Mouse (Mus musculus): ENCODE data around the gene Wdpcp. TPM values are rescaled to one million over a fixed set of nuclear protein-coding genes. Genes with fewer than 3 reads are reported as not detected.

Gene Wdpcp
- polyA plus RNA-seq, 1 experiment from 2014 or later, result 1.5 TPM

DNA sequence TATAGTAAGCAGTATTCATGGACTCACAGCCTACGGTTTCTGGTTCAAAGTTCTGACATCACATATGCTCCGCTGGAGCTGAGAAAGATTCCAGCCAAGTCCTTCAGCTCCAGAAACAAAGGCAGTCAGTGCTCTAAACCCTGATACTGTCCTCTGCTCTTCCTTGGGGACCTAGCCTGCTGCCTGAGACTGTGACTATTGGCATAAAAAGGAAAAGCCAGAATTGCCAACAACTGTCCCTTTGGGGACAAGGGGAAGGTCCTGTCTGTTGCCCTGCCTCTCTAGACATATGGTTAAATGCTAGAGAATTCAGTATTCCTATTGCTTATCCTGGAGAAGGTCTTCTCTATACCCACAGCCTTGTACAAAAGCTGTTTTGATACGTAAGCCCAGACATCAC lies 252.9 kb downstream of the Wdpcp start:
- Histone ChIP-seq H3K27ac (no peak overlapping the region), H3K27me3 (no peaks in the 10 kb centered on the region), H3K9ac (no peak overlapping the region), H3K4me1 (replicated peaks) (no peaks in the 10 kb centered on the region), H3K9me3 (replicated peaks) (no peaks in the 10 kb centered on the region), H3K4me3 (replicated peaks) (no peak overlapping the region), H3K4me2 (no peak overlapping the region), H3K36me3 (no peaks in the 10 kb centered on the region)
- DNase-seq (no peak), ATAC-seq (ENCODE audit: low read depth) (no peak)
- 77% methylated on average over 3 of the region's 3 CpGs for WGBS (ENCODE audit: insufficient replicate concordance)

DNA sequence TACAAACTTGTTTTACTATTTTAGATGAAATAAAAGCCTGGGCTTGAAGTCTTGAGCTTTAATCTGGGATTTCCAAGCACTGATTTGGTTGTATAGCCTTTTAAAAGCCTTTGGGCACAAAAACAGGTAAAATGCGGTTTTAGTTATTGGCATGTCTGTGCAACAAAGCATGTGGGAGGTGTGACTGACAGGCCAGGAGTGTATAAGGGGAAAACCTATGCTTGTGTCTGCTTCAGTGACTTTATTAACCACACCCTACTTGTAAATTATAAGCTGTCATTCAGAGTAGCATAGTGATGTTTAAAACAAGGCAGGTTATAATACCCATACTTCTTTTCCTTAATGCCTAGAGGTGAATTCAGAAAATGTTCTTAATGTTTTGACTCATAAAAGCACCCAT lies 254.5 kb downstream of the Wdpcp start:
- ATAC-seq (ENCODE audit: low read depth), result no peak
- Histone ChIP-seq H3K9me3 (replicated peaks) (no peaks in the 10 kb centered on the region), H3K4me2 (no peak overlapping the region), H3K9ac (no peak overlapping the region), H3K36me3 (no peaks in the 10 kb centered on the region), H3K4me3 (replicated peaks) (no peak overlapping the region), H3K27me3 (no peaks in the 10 kb centered on the region), H3K4me1 (replicated peaks) (no peaks in the 10 kb centered on the region), H3K27ac (no peak overlapping the region)
- DNase-seq, result no peak
- WGBS (ENCODE audit: insufficient replicate concordance), result 67% methylated on average over 1 of the region's 1 CpGs

DNA sequence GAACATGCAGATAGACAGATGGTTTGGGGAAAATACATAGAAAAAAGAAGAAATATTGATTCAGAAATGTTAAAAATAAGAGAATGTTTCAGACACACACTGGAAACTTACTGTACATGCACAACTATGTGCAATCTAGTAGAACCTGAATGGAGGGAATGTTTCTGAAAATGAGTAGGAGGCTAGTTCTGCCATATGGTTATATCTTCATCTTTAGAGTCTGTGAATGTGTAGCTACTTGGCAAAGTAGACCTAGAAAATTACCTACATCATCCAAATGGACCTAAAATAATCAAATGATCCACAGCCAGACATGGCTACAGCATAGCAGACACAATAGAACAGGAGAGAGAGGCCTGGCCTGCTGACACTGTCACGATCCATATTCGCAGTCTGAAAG lies 275.0 kb downstream of the Wdpcp start:
- DNase-seq (no peak), ATAC-seq (ENCODE audit: low read depth) (no peak)
- 73% methylated on average over 2 of the region's 2 CpGs for WGBS (ENCODE audit: insufficient replicate concordance)
- Histone ChIP-seq H3K4me3 (replicated peaks) (no peak overlapping the region), H3K27ac (no peak overlapping the region), H3K36me3 (no peaks in the 10 kb centered on the region), H3K4me1 (replicated peaks) (no peaks in the 10 kb centered on the region), H3K4me2 (no peak overlapping the region), H3K27me3 (no peaks in the 10 kb centered on the region), H3K9me3 (replicated peaks) (no peaks in the 10 kb centered on the region), H3K9ac (no peak overlapping the region)

DNA sequence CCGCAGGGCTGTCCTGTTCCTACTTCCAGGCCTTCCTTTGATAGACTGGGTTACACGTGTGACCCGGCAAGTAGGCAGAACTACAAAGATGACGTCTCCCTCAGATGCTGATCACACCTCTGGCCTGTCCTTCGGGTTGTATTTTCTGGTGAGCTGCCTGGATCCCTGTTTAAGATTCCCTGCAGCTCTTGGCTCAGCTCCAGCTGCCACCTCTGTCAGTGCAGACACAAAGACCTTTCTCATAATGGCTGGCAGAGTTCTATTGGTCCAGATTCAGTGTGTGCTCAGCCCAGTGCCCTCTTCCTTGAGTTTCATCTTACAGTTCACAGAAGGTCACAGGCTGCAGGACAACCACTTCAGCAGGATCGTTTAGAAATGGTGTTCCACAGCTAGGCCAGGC lies 292.0 kb downstream of the Wdpcp start:
- ATAC-seq (ENCODE audit: low read depth) (no peak), DNase-seq (no peak)
- Histone ChIP-seq H3K27me3 (no peaks in the 10 kb centered on the region), H3K4me3 (replicated peaks) (no peak overlapping the region), H3K4me2 (no peak overlapping the region), H3K27ac (no peak overlapping the region), H3K36me3 (no peaks in the 10 kb centered on the region), H3K9ac (no peak overlapping the region), H3K9me3 (replicated peaks) (no peaks in the 10 kb centered on the region), H3K4me1 (replicated peaks) (no peaks in the 10 kb centered on the region)
- 63% methylated on average over 6 of the region's 6 CpGs for WGBS (ENCODE audit: insufficient replicate concordance)

DNA sequence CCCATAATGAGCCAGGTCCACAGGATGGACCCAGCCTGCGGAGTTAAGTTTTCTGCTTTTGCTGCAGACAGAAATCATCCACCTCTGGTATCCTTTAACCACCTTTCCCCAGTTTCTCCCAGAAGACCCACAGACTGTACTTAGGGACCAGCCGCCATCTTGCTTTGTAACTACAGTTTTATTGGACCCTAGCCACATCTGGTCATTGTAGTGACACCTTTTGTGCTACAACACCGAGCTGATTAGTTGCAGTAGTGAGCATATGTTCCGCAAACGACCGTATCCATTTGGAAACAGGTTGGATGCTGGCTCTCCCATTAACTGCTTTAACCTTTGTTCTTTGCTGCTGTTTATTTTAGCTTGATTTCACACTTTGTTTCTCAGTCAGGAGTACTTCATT lies 292.5 kb downstream of the Wdpcp start:
- Histone ChIP-seq H3K9me3 (replicated peaks) (no peaks in the 10 kb centered on the region), H3K9ac (no peak overlapping the region), H3K27me3 (no peaks in the 10 kb centered on the region), H3K36me3 (no peaks in the 10 kb centered on the region), H3K4me1 (replicated peaks) (no peaks in the 10 kb centered on the region), H3K4me3 (replicated peaks) (no peak overlapping the region), H3K27ac (no peak overlapping the region), H3K4me2 (no peak overlapping the region)
- no peak for ATAC-seq (ENCODE audit: low read depth)
- 73% methylated on average over 6 of the region's 6 CpGs for WGBS (ENCODE audit: insufficient replicate concordance)
- no peak for DNase-seq

DNA sequence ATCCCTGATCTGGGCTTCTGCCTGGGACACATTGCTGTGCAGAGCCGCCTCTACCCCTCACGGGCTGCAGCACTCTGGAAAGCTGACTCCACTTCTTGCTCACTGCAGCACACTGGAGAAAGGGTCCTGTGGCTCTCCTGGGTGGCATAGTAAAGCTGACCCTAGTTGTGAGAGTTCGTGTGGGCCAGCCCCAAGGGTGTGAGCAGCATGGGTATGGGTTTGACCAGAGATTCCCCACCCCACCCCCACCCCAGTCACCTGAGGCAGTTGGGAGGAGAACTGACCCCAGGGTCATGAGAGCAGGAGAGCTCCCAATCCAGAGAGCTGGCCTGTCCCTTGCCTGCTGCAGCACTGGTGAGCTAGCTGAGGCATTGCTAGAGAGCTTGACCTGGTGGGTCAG lies 296.6 kb downstream of the Wdpcp start:
- H3K9ac ChIP-seq, result no peak overlapping the region
- H3K27me3 ChIP-seq, result no peaks in the 10 kb centered on the region
- no peaks in the 10 kb centered on the region for H3K9me3 ChIP-seq (replicated peaks)
- no peaks in the 10 kb centered on the region for H3K36me3 ChIP-seq
- no peak overlapping the region for H3K27ac ChIP-seq
- DNase-seq (no peak), ATAC-seq (ENCODE audit: low read depth) (no peak)
- WGBS (ENCODE audit: insufficient replicate concordance), result 55% methylated on average over 3 of the region's 3 CpGs
- H3K4me3 ChIP-seq (replicated peaks), result no peak overlapping the region
- no peaks in the 10 kb centered on the region for H3K4me1 ChIP-seq (replicated peaks)
- no peak overlapping the region for H3K4me2 ChIP-seq

DNA sequence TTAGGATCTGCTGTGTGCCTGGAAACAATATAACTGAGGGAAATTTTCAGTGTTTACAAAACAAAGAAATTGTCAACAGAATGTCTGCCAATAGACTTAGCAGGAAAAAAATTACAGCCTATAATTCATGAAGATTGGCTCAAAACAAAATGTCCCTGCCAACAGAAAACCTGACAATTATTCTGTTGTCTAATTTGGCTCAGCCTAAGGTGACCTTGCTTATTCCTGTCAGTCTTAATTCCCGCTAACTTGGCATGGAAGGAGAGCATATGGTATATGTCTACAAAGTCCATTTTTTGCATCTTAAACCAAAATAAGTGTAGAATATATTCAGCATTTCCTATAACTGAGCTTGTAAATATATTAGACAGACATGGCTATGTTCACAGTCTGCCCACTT lies 298.8 kb downstream of the Wdpcp start:
- Histone ChIP-seq H3K27me3 (no peaks in the 10 kb centered on the region), H3K4me3 (replicated peaks) (no peak overlapping the region), H3K36me3 (no peaks in the 10 kb centered on the region), H3K4me1 (replicated peaks) (no peaks in the 10 kb centered on the region), H3K9ac (no peak overlapping the region), H3K9me3 (replicated peaks) (no peaks in the 10 kb centered on the region), H3K4me2 (no peak overlapping the region), H3K27ac (no peak overlapping the region)
- ATAC-seq (ENCODE audit: low read depth) (no peak), DNase-seq (no peak)
- WGBS (ENCODE audit: insufficient replicate concordance), result 71% methylated on average over 1 of the region's 1 CpGs

DNA sequence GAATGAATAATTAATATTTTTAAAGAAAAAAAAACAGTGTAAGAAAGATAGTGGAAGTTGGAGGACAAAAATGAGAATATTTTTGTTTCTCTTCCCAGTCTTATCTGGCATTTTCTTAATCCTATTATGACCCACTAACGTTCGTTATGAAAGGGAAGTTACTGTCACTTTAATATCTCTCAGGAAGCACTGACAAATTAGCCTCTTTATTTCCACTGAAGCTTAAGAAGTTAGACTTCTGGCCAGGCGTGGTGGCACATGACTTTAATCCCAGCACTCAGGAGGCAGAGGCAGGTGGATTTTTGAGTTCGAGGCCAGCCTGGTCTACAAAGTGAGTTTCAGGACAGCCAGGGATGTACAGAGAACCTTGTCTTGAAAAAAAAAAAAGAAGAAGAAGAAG lies 299.7 kb downstream of the Wdpcp start:
- Histone ChIP-seq H3K9ac (no peak overlapping the region), H3K9me3 (replicated peaks) (no peaks in the 10 kb centered on the region), H3K27ac (no peak overlapping the region), H3K36me3 (no peaks in the 10 kb centered on the region), H3K4me1 (replicated peaks) (no peaks in the 10 kb centered on the region), H3K4me2 (no peak overlapping the region), H3K27me3 (no peaks in the 10 kb centered on the region), H3K4me3 (replicated peaks) (no peak overlapping the region)
- ATAC-seq (ENCODE audit: low read depth), result no peak
- 27% methylated on average over 4 of the region's 4 CpGs for WGBS (ENCODE audit: insufficient replicate concordance)
- no peak for DNase-seq

DNA sequence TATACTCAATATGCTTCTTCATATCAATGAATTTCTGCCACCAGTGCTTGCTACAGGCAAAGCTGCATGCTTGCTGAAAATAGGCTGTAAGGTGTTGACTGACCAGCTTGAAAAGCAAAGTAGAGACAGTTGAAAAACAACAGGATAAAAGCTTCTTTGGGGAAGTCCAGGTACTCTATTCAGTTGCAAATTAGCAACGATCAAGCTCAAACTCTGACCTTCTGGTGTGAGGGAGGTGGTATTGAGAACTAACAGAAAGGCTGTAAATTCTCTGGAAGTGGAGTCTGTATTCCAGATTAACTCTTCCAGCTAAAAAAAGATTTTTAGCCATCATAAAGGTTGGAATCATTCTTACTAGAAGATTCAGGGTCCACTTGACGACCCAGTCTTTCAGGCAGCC lies 303.0 kb downstream of the Wdpcp start:
- no peaks in the 10 kb centered on the region for H3K9me3 ChIP-seq (replicated peaks)
- no peaks in the 10 kb centered on the region for H3K36me3 ChIP-seq
- no peak overlapping the region for H3K9ac ChIP-seq
- DNase-seq (no peak), ATAC-seq (ENCODE audit: low read depth) (no peak)
- H3K27me3 ChIP-seq, result no peaks in the 10 kb centered on the region
- H3K4me2 ChIP-seq, result no peak overlapping the region
- no peak overlapping the region for H3K27ac ChIP-seq
- WGBS (ENCODE audit: insufficient replicate concordance), result 71% methylated on average over 2 of the region's 2 CpGs
- no peak overlapping the region for H3K4me3 ChIP-seq (replicated peaks)
- H3K4me1 ChIP-seq (replicated peaks), result no peaks in the 10 kb centered on the region

DNA sequence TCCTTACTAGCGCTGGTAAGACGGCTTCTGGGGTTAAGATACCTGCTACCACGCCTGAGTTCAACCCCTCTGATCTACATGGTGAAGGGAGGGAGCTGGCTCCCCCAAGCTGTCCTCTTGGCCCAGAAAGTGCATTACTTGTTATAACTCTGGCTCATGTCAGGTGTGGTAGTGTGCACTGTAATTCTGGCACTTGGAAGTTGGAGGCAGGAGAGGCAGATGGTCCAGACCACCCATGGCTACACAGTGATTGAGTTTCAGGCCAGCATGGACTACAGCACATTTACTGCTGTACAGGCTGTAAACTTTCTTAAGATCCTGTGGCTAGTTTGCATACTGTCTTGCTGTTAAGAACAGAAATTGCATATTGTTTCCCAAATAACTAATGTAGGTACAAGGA lies 322.7 kb downstream of the Wdpcp start:
- Histone ChIP-seq H3K27me3 (no peaks in the 10 kb centered on the region), H3K27ac (no peak overlapping the region), H3K4me1 (replicated peaks) (no peaks in the 10 kb centered on the region), H3K36me3 (no peaks in the 10 kb centered on the region), H3K9me3 (replicated peaks) (no peaks in the 10 kb centered on the region), H3K4me3 (replicated peaks) (no peak overlapping the region), H3K9ac (no peak overlapping the region), H3K4me2 (no peak overlapping the region)
- no peak for ATAC-seq (ENCODE audit: low read depth)
- DNase-seq, result no peak
- WGBS (ENCODE audit: insufficient replicate concordance), result 65% methylated on average over 3 of the region's 3 CpGs

DNA sequence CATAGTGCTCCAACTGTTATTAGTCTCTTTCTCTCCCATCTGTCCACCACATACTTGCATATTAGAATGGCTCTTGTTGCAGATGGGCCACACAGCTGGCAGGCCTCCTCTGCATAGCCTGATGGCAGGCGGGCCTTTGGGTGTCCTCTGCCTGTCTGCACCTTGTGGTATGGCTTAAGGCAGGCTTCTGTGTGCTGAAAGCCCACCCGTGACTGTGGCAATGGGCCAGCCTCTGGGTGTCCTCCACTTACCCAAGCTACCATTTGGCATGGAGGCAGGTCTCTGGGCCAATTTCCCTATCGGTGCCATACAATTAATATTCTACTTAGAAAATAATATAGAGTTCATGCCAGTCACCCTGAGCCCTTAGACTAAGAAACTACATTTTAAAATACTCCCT lies 350.5 kb downstream of the Wdpcp start:
- Histone ChIP-seq H3K4me2 (no peak overlapping the region), H3K4me1 (replicated peaks) (no peaks in the 10 kb centered on the region), H3K9me3 (replicated peaks) (no peaks in the 10 kb centered on the region), H3K9ac (no peak overlapping the region), H3K27ac (no peak overlapping the region), H3K36me3 (no peaks in the 10 kb centered on the region), H3K27me3 (no peaks in the 10 kb centered on the region), H3K4me3 (replicated peaks) (no peak overlapping the region)
- DNase-seq, result no peak
- no peak for ATAC-seq (ENCODE audit: low read depth)
- 69% methylated on average over 3 of the region's 3 CpGs for WGBS (ENCODE audit: insufficient replicate concordance)

Data from liver, embryonic 13.5 days (tissue).